Mouse (Mus musculus): ENCODE measurements around the gene Hat1. TPM values are rescaled to one million over a fixed set of nuclear protein-coding genes. Genes with fewer than 3 reads are reported as not detected.
"Not testable (repeated sequence)": the region's sequence is repeated elsewhere in the genome, so short reads cannot be mapped to it uniquely, and the experiment has no call there.

Gene Hat1
- polyA plus RNA-seq, 1 experiment = 4.2 TPM

GRCm38 (mm10) chr2:71353306-71354054, 35.3 kb upstream of the Hat1 start:
- TF ChIP-seq CTCF (IDR thresholded peaks at IDR 0.05; ENCODE audit: insufficient read depth, low read length) = no peak
- TF ChIP-seq POLR2A (IDR thresholded peaks at IDR 0.05; ENCODE audit: borderline replicate concordance, extremely low read depth, low read depth, low read length) = no peak
- DNase-seq = no peak
- Histone ChIP-seq H3K4me3 (replicated peaks; ENCODE audit: extremely low read depth, low read depth, low read length) (no peak overlapping the region), H3K4me1 (ENCODE audit: control insufficient read depth, insufficient read depth, low read length) (peaks cover 6% of the 10 kb centered on the region)
- 54% methylated on average over 10 of the region's 10 CpGs for WGBS

- Histone ChIP-seq H3K4me1 (ENCODE audit: control insufficient read depth, insufficient read depth, low read length) (peaks cover 6% of the 10 kb centered on the region), H3K4me3 (replicated peaks; ENCODE audit: extremely low read depth, low read depth, low read length) (no peak overlapping the region)
- TF ChIP-seq CTCF (IDR thresholded peaks at IDR 0.05; ENCODE audit: insufficient read depth, low read length) (no peak), POLR2A (IDR thresholded peaks at IDR 0.05; ENCODE audit: borderline replicate concordance, extremely low read depth, low read depth, low read length) (no peak)
- WGBS = 57% methylated on average over 5 of the region's 5 CpGs
- no peak for DNase-seq
These were observed 34.7 kb upstream of the Hat1 start for GRCm38 (mm10) chr2:71354055-71354425.

- no peak overlapping the region for H3K4me3 ChIP-seq (replicated peaks; ENCODE audit: extremely low read depth, low read depth, low read length)
- TF ChIP-seq CTCF (IDR thresholded peaks at IDR 0.05; ENCODE audit: insufficient read depth, low read length) = no peak
- TF ChIP-seq POLR2A (IDR thresholded peaks at IDR 0.05; ENCODE audit: borderline replicate concordance, extremely low read depth, low read depth, low read length) = no peak
- no peak for DNase-seq
- peaks cover 6% of the 10 kb centered on the region for H3K4me1 ChIP-seq (ENCODE audit: control insufficient read depth, insufficient read depth, low read length)
- 86% methylated on average over 5 of the region's 5 CpGs for WGBS
These were observed 30.4 kb upstream of the Hat1 start for GRCm38 (mm10) chr2:71358347-71358746.

GRCm38 (mm10) chr2:71360192-71360591, 28.6 kb upstream of the Hat1 start:
- DNase-seq = no peak
- TF ChIP-seq POLR2A (IDR thresholded peaks at IDR 0.05; ENCODE audit: borderline replicate concordance, extremely low read depth, low read depth, low read length) (no peak), CTCF (IDR thresholded peaks at IDR 0.05; ENCODE audit: insufficient read depth, low read length) (no peak)

GRCm38 (mm10) chr2:71366618-71367124, 22.1 kb upstream of the Hat1 start:
- H3K4me3 ChIP-seq (replicated peaks; ENCODE audit: extremely low read depth, low read depth, low read length) = peak overlapping the region; percentile 91
- peaks cover 3% of the 10 kb centered on the region for H3K4me1 ChIP-seq (ENCODE audit: control insufficient read depth, insufficient read depth, low read length)
- no peak for DNase-seq
- WGBS = 2% methylated on average over 9 of the region's 9 CpGs
- TF ChIP-seq CTCF (IDR thresholded peaks at IDR 0.05; ENCODE audit: insufficient read depth, low read length) (no peak), POLR2A (IDR thresholded peaks at IDR 0.05; ENCODE audit: borderline replicate concordance, extremely low read depth, low read depth, low read length) (no peak)

More at GRCm38 (mm10) chr2:71360192-71360591, 28.6 kb upstream of the Hat1 start:
- whole genome bisulfite sequencing = 83% methylated on average over 1 of the region's 1 CpGs
- H3K4me3 ChIP-seq (replicated peaks; ENCODE audit: extremely low read depth, low read depth, low read length) = no peak overlapping the region
- H3K4me1 ChIP-seq (ENCODE audit: control insufficient read depth, insufficient read depth, low read length) = no peaks in the 10 kb centered on the region

- TF ChIP-seq CTCF (IDR thresholded peaks at IDR 0.05; ENCODE audit: insufficient read depth, low read length) (no peak), POLR2A (IDR thresholded peaks at IDR 0.05; ENCODE audit: borderline replicate concordance, extremely low read depth, low read depth, low read length) (peak; percentile 64; the same call in 1 of the 2 replicates)
- H3K4me3 ChIP-seq (replicated peaks; ENCODE audit: extremely low read depth, low read depth, low read length) = peak within 1 kb of the TSS; percentile 91
- under 1% methylated on average over 57 of the region's 57 CpGs for WGBS
- peaks cover 3% of the 10 kb centered on the region for H3K4me1 ChIP-seq (ENCODE audit: control insufficient read depth, insufficient read depth, low read length)
- DNase-seq = peak; percentile 80
These were observed 21.5 kb upstream of the Hat1 start, which contains the start of gene Slc25a12 for GRCm38 (mm10) chr2:71367125-71367880. Gene Slc25a12 (minus strand): TSS chr2:71367749.

GRCm38 (mm10) chr2:71368086-71368485, 20.7 kb upstream of the Hat1 start:
- no peak for TF ChIP-seq POLR2A (IDR thresholded peaks at IDR 0.05; ENCODE audit: borderline replicate concordance, extremely low read depth, low read depth, low read length)
- TF ChIP-seq CTCF (IDR thresholded peaks at IDR 0.05; ENCODE audit: insufficient read depth, low read length) = no peak
- no peak for DNase-seq
- Histone ChIP-seq H3K4me3 (replicated peaks; ENCODE audit: extremely low read depth, low read depth, low read length) (peak overlapping the region; percentile 24), H3K4me1 (ENCODE audit: control insufficient read depth, insufficient read depth, low read length) (peaks cover 3% of the 10 kb centered on the region)
- 33% methylated on average over 8 of the region's 8 CpGs for WGBS

- TF ChIP-seq CTCF (IDR thresholded peaks at IDR 0.05; ENCODE audit: insufficient read depth, low read length) (no peak), POLR2A (IDR thresholded peaks at IDR 0.05; ENCODE audit: borderline replicate concordance, extremely low read depth, low read depth, low read length) (no peak)
- 62% methylated on average over 5 of the region's 5 CpGs for WGBS
These were observed 17.0 kb upstream of the Hat1 start for GRCm38 (mm10) chr2:71371790-71372189.

GRCm38 (mm10) chr2:71372261-71372660, 16.5 kb upstream of the Hat1 start:
- 87% methylated on average over 4 of the region's 4 CpGs for WGBS
- H3K4me3 ChIP-seq (replicated peaks; ENCODE audit: extremely low read depth, low read depth, low read length); H3K4me1 ChIP-seq (ENCODE audit: control insufficient read depth, insufficient read depth, low read length); DNase-seq: not testable (repeated sequence)

More at GRCm38 (mm10) chr2:71371790-71372189, 17.0 kb upstream of the Hat1 start:
- Histone ChIP-seq H3K4me1 (ENCODE audit: control insufficient read depth, insufficient read depth, low read length) (peaks cover 3% of the 10 kb centered on the region), H3K4me3 (replicated peaks; ENCODE audit: extremely low read depth, low read depth, low read length) (no peak overlapping the region)
- no peak for DNase-seq
